Mouse (Mus musculus): ENCODE results near the gene Amn1. TPM values are rescaled to one million over a fixed set of nuclear protein-coding genes. Genes with fewer than 3 reads are reported as not detected.
A peak's percentile ranks its signal among the peaks of the same experiment; 100 is the strongest.
"Not testable (repeated sequence)": the region's sequence is repeated elsewhere in the genome, so short reads cannot be mapped to it uniquely, and the experiment has no call there.

The Amn1 gene
- 10 to 100 TPM; 19.5 to 21.7 TPM for total RNA-seq (2021)
- long read RNA-seq, experiment 1, transcript Amn1-202 (7 exons, 1,457 nt) = major isoform, 12 of 22 reads
- long read RNA-seq, experiment 1, partial matches to known transcripts = 0 of 22 reads
- long read RNA-seq, experiment 1, other reads (novel, unspliced or antisense) = 10 of 22 reads
- long read RNA-seq, experiment 2, partial matches to known transcripts = 0 of 12 reads
- long read RNA-seq, experiment 2, other reads (novel, unspliced or antisense) = 8 of 12 reads

- intact Hi-C loops (cut with DNase I) = loop anchor here (5.0 kb wide), 2 partner anchors 119 to 184 kb away; partner anchors contain the start of gene Resf1
- peak; percentile 91 to 95 for DNase-seq
Observed at GRCm38 (mm10) chr6:149188041-149188924, at the start of gene Amn1. TSS of gene Amn1 (minus strand) at chr6:149188712.

GRCm38 (mm10) chr6:149236807-149237206 lies 48.3 kb upstream of the Amn1 start:
- DNase-seq = no peak
- intact Hi-C loops (cut with DNase I) = no loop called here

GRCm38 (mm10) chr6:149233918-149234317 lies 45.4 kb upstream of the Amn1 start:
- intact Hi-C loops (cut with DNase I) = no loop called here
- no peak for DNase-seq

- DNase-seq = no peak
- intact Hi-C loops (cut with DNase I) = no loop called here
Observed at GRCm38 (mm10) chr6:149224751-149225150, 36.2 kb upstream of the Amn1 start.

GRCm38 (mm10) chr6:149221296-149221695 lies 32.8 kb upstream of the Amn1 start:
- intact Hi-C loops (cut with DNase I) = no loop called here
- DNase-seq = no peak

- no peak for DNase-seq
- intact Hi-C loops (cut with DNase I) = no loop called here
Observed at GRCm38 (mm10) chr6:149198572-149198971, 10.1 kb upstream of the Amn1 start.

GRCm38 (mm10) chr6:149197116-149197515 lies 8.6 kb upstream of the Amn1 start:
- DNase-seq = no peak
- intact Hi-C loops (cut with DNase I) = no loop called here

- intact Hi-C loops (cut with DNase I) = no loop called here
- DNase-seq = peak in 1 of 2 experiments; percentile 11
Observed at GRCm38 (mm10) chr6:149193276-149193905, 4.9 kb upstream of the Amn1 start.

GRCm38 (mm10) chr6:149191951-149192350 lies 3.4 kb upstream of the Amn1 start:
- intact Hi-C loops (cut with DNase I); DNase-seq: not testable (repeated sequence)

- intact Hi-C loops (cut with DNase I) = loop anchor here (5.0 kb wide), 2 partner anchors 118 to 183 kb away; partner anchors contain the start of gene Resf1
- DNase-seq = no peak
Observed at GRCm38 (mm10) chr6:149189340-149189922, 919 bp upstream of the Amn1 start.

- DNase-seq = no peak
- intact Hi-C loops (cut with DNase I) = loop anchor here (5.0 kb wide), 2 partner anchors 118 to 183 kb away; partner anchors contain the start of gene Resf1
Observed at GRCm38 (mm10) chr6:149188925-149189257, 379 bp upstream of the Amn1 start.

GRCm38 (mm10) chr6:149187371-149187770 lies 1.1 kb downstream of the Amn1 start:
- intact Hi-C loops (cut with DNase I) = loop anchor here (5.0 kb wide), 2 partner anchors 120 to 185 kb away; partner anchors contain the start of gene Resf1
- no peak for DNase-seq

- intact Hi-C loops (cut with DNase I) = no loop called here
Observed at GRCm38 (mm10) chr6:149184007-149184406, 4.5 kb downstream of the Amn1 start.

GRCm38 (mm10) chr6:149179064-149179463 lies 9.4 kb downstream of the Amn1 start:
- DNase-seq = no peak
- intact Hi-C loops (cut with DNase I) = no loop called here

More at GRCm38 (mm10) chr6:149184007-149184406, 4.5 kb downstream of the Amn1 start:
- no peak for DNase-seq

- intact Hi-C loops (cut with DNase I) = no loop called here
- DNase-seq = peak; percentile 42 to 62
Observed at GRCm38 (mm10) chr6:149174932-149175570, 13.5 kb downstream of the Amn1 start.

GRCm38 (mm10) chr6:149173831-149174625 lies 14.5 kb downstream of the Amn1 start:
- intact Hi-C loops (cut with DNase I) = no loop called here
- DNase-seq = peak in 1 of 2 experiments; percentile 37

GRCm38 (mm10) chr6:149169965-149170364 lies 18.5 kb downstream of the Amn1 start:
- DNase-seq; intact Hi-C loops (cut with DNase I): not testable (repeated sequence)

GRCm38 (mm10) chr6:149168436-149168835 lies 20.1 kb downstream of the Amn1 start:
- intact Hi-C loops (cut with DNase I) = no loop called here
- DNase-seq = no peak

- DNase-seq = no peak
- intact Hi-C loops (cut with DNase I) = no loop called here
Observed at GRCm38 (mm10) chr6:149167672-149168071, 20.8 kb downstream of the Amn1 start.
